Mouse (Mus musculus) gastrocnemius, postnatal 4 days (tissue): ENCODE measurements around the gene Fahd2a. TPM values are rescaled to one million over a fixed set of nuclear protein-coding genes. Genes with fewer than 3 reads are reported as not detected.
A peak's percentile ranks its signal among the peaks of the same experiment; 100 is the strongest.

Experiments
- DNase-seq, 2 experiments: peaks; one replicate each; pipeline ENCODE4 v3.0.0; 2021 to 2022; ENCODE audit warnings: low spot score in 2 of 2, mixed read lengths in 2 of 2
- long read RNA-seq, 2 experiments: library from polyadenylated mRNA; stranded (forward); transcript quantifications; one replicate each; pipeline ENCODE4 v2.0.0; 2021
- total RNA-seq, 2 experiments: library from RNA; stranded (reverse); gene quantifications; 2 replicates each; pipeline ENCODE4 v1.2.3; 2021

Gene Fahd2a
- total RNA-seq, result 10 to 100 TPM; 11.2 to 13.2 TPM
- long read RNA-seq, experiment 1, transcript Fahd2a-201 (8 exons, 1,211 nt), result major isoform, 8 of 10 reads
- long read RNA-seq, experiment 1, partial matches to known transcripts, result 0 of 10 reads
- long read RNA-seq, experiment 1, other reads (novel, unspliced or antisense), result 2 of 10 reads
- long read RNA-seq, experiment 2, transcript Fahd2a-201 (8 exons, 1,211 nt), result major isoform, 14 of 15 reads
- long read RNA-seq, experiment 2, partial matches to known transcripts, result 0 of 15 reads
- long read RNA-seq, experiment 2, other reads (novel, unspliced or antisense), result 1 of 15 reads

GRCm38 (mm10) chr2:127444055-127444789 lies at the start of gene Fahd2a:
Gene Fahd2a (minus strand): TSS chr2:127444565.
- peak; percentile 36 to 80 for DNase-seq

GRCm38 (mm10) chr2:127484476-127485170 lies 40.3 kb upstream of the Fahd2a start:
- peak in 1 of 2 experiments; percentile 48 for DNase-seq

GRCm38 (mm10) chr2:127483001-127483400 lies 38.6 kb upstream of the Fahd2a start:
- DNase-seq, result no peak

GRCm38 (mm10) chr2:127482533-127482911 lies 38.2 kb upstream of the Fahd2a start:
- DNase-seq, result peak; percentile 43 to 64

GRCm38 (mm10) chr2:127481841-127482532 lies 37.6 kb upstream of the Fahd2a start:
- DNase-seq, result peak in 1 of 2 experiments; percentile 22

GRCm38 (mm10) chr2:127479763-127480162 lies 35.4 kb upstream of the Fahd2a start:
- DNase-seq, result no peak

GRCm38 (mm10) chr2:127479210-127479609 lies 34.8 kb upstream of the Fahd2a start:
- DNase-seq, result no peak

GRCm38 (mm10) chr2:127472279-127472678 lies 27.9 kb upstream of the Fahd2a start:
- DNase-seq, result no peak

- no peak for DNase-seq
These were observed 26.9 kb upstream of the Fahd2a start for GRCm38 (mm10) chr2:127471281-127471680.

- no peak for DNase-seq
These were observed 26.3 kb upstream of the Fahd2a start for GRCm38 (mm10) chr2:127470661-127471060.

- no peak for DNase-seq
These were observed 25.8 kb upstream of the Fahd2a start for GRCm38 (mm10) chr2:127470183-127470582.

GRCm38 (mm10) chr2:127462314-127462713 lies 17.9 kb upstream of the Fahd2a start:
- peak in 1 of 2 experiments; percentile 47 for DNase-seq

- no peak for DNase-seq
These were observed 17.0 kb upstream of the Fahd2a start for GRCm38 (mm10) chr2:127461351-127461750.

GRCm38 (mm10) chr2:127459341-127459740 lies 15.0 kb upstream of the Fahd2a start:
- DNase-seq, result no peak

GRCm38 (mm10) chr2:127453764-127454163 lies 9.4 kb upstream of the Fahd2a start:
- peak; percentile 40 to 57 for DNase-seq

GRCm38 (mm10) chr2:127453141-127453540 lies 8.8 kb upstream of the Fahd2a start:
- DNase-seq, result no peak

- DNase-seq, result no peak
These were observed 7.4 kb upstream of the Fahd2a start for GRCm38 (mm10) chr2:127451748-127452147.

- DNase-seq, result no peak
These were observed 5.3 kb upstream of the Fahd2a start for GRCm38 (mm10) chr2:127449691-127450090.

GRCm38 (mm10) chr2:127446847-127447246 lies 2.5 kb upstream of the Fahd2a start:
- no peak for DNase-seq

GRCm38 (mm10) chr2:127437697-127438096 lies 6.7 kb downstream of the Fahd2a start:
- no peak for DNase-seq

GRCm38 (mm10) chr2:127435554-127435953 lies 8.8 kb downstream of the Fahd2a start:
- DNase-seq, result no peak
